Mouse (Mus musculus) MEL (cell line): ENCODE measurements around the gene Tmem108.

Source experiments
- BHLHE40 ChIP-seq: IDR thresholded peaks from 2 replicates; pipeline ENCODE4 v1.6.1; 2012; ENCODE audit warnings: low read depth, mild to moderate bottlenecking, inconsistent platforms, low read length, improper control_type of control experiment, borderline replicate concordance
- CHD2 ChIP-seq: IDR thresholded peaks from 2 replicates; pipeline ENCODE4 v1.6.1; 2011; ENCODE audit warnings: low read length, improper control_type of control experiment
- CTCF ChIP-seq, 3 experiments: IDR thresholded peaks in 2 of 3; conservative IDR thresholded peaks in 1 of 3; 2 replicates each; pipeline ENCODE4 v1.5.1; 2011 to 2012; ENCODE audit warnings: low read length in 3 of 3, low read depth in 2 of 3, mild to moderate bottlenecking in 2 of 3, improper control_type of control experiment in 1 of 3, inconsistent platforms in 1 of 3, mixed read lengths in 1 of 3, moderate library complexity in 1 of 3; ENCODE audit not compliant: control insufficient read depth in 1 of 3, insufficient read depth in 1 of 3, poor library complexity in 1 of 3, severe bottlenecking in 1 of 3
- EP300 ChIP-seq, 2 experiments: IDR thresholded peaks; 2 replicates each; pipeline ENCODE4 v1.6.1; 2011; ENCODE audit warnings: improper control_type of control experiment in 2 of 2, low read length in 2 of 2, low read depth in 1 of 2, mild to moderate bottlenecking in 1 of 2
- ETS1 ChIP-seq: IDR thresholded peaks from 2 replicates; pipeline ENCODE4 v1.6.1; 2012; ENCODE audit warnings: low read depth, mild to moderate bottlenecking, inconsistent platforms, low read length, improper control_type of control experiment, moderate library complexity
- GATA1 ChIP-seq: IDR thresholded peaks from 2 replicates; pipeline ENCODE4 v1.6.1; 2011; ENCODE audit warnings: low read depth, low read length, improper control_type of control experiment
- KAT2A ChIP-seq: conservative IDR thresholded peaks from 2 replicates; pipeline ENCODE4 v1.6.1; 2012; ENCODE audit warnings: low read depth, low read length, improper control_type of control experiment, inconsistent platforms
- MAX ChIP-seq: IDR thresholded peaks from 2 replicates; pipeline ENCODE4 v1.6.1; 2011; ENCODE audit warnings: low read length, improper control_type of control experiment
- MYB ChIP-seq: IDR thresholded peaks from 2 replicates; pipeline ENCODE4 v1.6.1; 2011; ENCODE audit warnings: mild to moderate bottlenecking, low read depth, low read length, improper control_type of control experiment
- POLR2AphosphoS5 ChIP-seq: IDR thresholded peaks from 2 replicates; pipeline ENCODE4 v1.6.1; 2012; ENCODE audit warnings: low read depth, borderline replicate concordance, mild to moderate bottlenecking, inconsistent platforms, low read length, moderate library complexity, mixed read lengths
- RCOR1 ChIP-seq: IDR thresholded peaks from 2 replicates; pipeline ENCODE4 v1.6.1; 2012; ENCODE audit warnings: low read depth, mild to moderate bottlenecking, inconsistent platforms, low read length, improper control_type of control experiment
- TAL1 ChIP-seq: IDR thresholded peaks from 2 replicates; pipeline ENCODE4 v1.6.1; 2012; ENCODE audit warnings: mild to moderate bottlenecking, inconsistent platforms, low read length, moderate library complexity, mixed read lengths
- ZC3H11A ChIP-seq: IDR thresholded peaks from 2 replicates; pipeline ENCODE4 v1.6.1; 2012; ENCODE audit warnings: low read depth, mild to moderate bottlenecking, inconsistent platforms, low read length, improper control_type of control experiment

- TF ChIP-seq EP300 (IDR thresholded peaks at IDR 0.05; ENCODE audit: low read depth in 1 of 2, low read length in 2 of 2) (no peak), ZC3H11A (no peak), CTCF (IDR thresholded peaks at IDR 0.05 in 2 of 3, conservative IDR thresholded peaks at IDR 0.05 in 1 of 3; ENCODE audit: control insufficient read depth in 1 of 3, insufficient read depth in 1 of 3, low read depth in 2 of 3, low read length in 3 of 3, poor library complexity in 1 of 3, severe bottlenecking in 1 of 3) (no peak), BHLHE40 (no peak), MYB (no peak), RCOR1 (no peak), KAT2A (no peak), MAX (no peak), TAL1 (no peak), CHD2 (no peak), POLR2AphosphoS5 (no peak), ETS1 (no peak), GATA1 (no peak)
Observed at GRCm38 (mm10) chr9:103739062-103739461, 22.6 kb downstream of the Tmem108 start.
